Mouse (Mus musculus): ENCODE data around the gene Rps6kb2.

GRCm38 (mm10) chr19:4120496-4120895, 42.7 kb downstream of the Rps6kb2 start:
- TF ChIP-seq CTCF (IDR thresholded peaks at IDR 0.05; ENCODE audit: borderline replicate concordance, extremely low read depth, insufficient read depth, insufficient read length) (no peak), POLR2A (IDR thresholded peaks at IDR 0.05; ENCODE audit: borderline replicate concordance, extremely low read depth, insufficient read depth, insufficient read length, poor library complexity, severe bottlenecking) (no peak)

Measured in brain, embryonic 14.5 days (tissue).